Mouse (Mus musculus) liver, postnatal 0 days (tissue): Measurements from ENCODE around the gene Sipa1l3.

Source experiments
- CTCF ChIP-seq: sonication (generic); IDR thresholded peaks from 2 replicates; pipeline ENCODE4 v1.5.1; 2016; ENCODE audit warnings: antibody characterized with exemption, low read depth
- EP300 ChIP-seq: IDR thresholded peaks from 2 replicates; pipeline ENCODE4 v1.6.1; 2016; ENCODE audit warnings: antibody characterized with exemption, low read depth, mild to moderate bottlenecking

GRCm38 (mm10) chr7:29313572-29314261 lies 204.7 kb downstream of the Sipa1l3 start:
- no peak for TF ChIP-seq CTCF
- TF ChIP-seq EP300 = no peak
